Comparison of ENCODE assay signal across 10 mouse cellular contexts in the genomic region with DNA sequence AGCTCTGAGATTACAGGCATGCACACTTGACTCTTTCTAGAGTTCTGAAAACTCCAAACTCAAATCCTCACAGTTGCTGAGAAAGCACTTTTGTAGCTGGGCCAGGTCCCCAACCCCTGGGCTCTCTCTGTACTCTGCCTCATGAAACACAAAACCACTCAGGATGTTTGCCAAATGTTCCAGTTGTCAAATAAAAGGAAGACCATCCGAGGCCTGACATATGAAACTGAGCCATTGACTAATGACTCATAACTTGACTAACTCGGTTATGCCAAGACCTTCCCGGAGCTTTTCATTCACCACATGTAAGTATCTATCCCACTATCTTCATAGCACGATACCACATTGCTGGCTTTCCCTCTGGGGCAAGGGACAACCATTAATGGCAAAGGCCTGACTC.
DNase-seq lines count a peak whose midpoint lies in the region; ATAC-seq lines count a peak whose summit lies in the region.
"Had no signal": no experiment of that assay in that cellular context is flagged by ENCODE, and none has a peak within 500 bp of the region (broad histone marks: within the 10 kb centered on the region; RNA-seq: fewer than 3 reads in every experiment).

No protein-coding gene starts in this region.

- H3K4me2 ChIP-seq in hindbrain, embryonic 13.5 days: no peak overlapping the region
- H3K4me2 ChIP-seq in hindbrain, embryonic 11.5 days (replicated peaks; ENCODE audit: low read depth, low read length): no peak overlapping the region
- H3K4me2 ChIP-seq in limb, embryonic 15.5 days: no peak overlapping the region

- 65% methylated on average over 4 of the region's 4 CpGs for WGBS in hindbrain, embryonic 13.5 days
- 62% methylated on average over 4 of the region's 4 CpGs for WGBS in hindbrain, embryonic 11.5 days
- 26% methylated on average over 4 of the region's 4 CpGs for WGBS in limb, embryonic 15.5 days

- no peak for ATAC-seq in hindbrain, embryonic 13.5 days (ENCODE audit: low FRiP score)
- no peak for ATAC-seq in hindbrain, embryonic 11.5 days (ENCODE audit: low FRiP score)
- ATAC-seq in limb, embryonic 15.5 days (ENCODE audit: insufficient number of reproducible peaks, low FRiP score, low TSS enrichment, low read depth): peak; percentile 53
- no peak for ATAC-seq in monocyte, adult 5-6 weeks (replicated peaks; ENCODE audit: insufficient number of reproducible peaks, low FRiP score, low TSS enrichment, poor library complexity, severe bottlenecking)

- no peak overlapping the region for H3K9ac ChIP-seq in hindbrain, embryonic 13.5 days
- no peak overlapping the region for H3K9ac ChIP-seq in hindbrain, embryonic 11.5 days (ENCODE audit: low read depth, low read length)
- H3K9ac ChIP-seq in limb, embryonic 15.5 days: no peak overlapping the region

- H3K4me3 ChIP-seq in hindbrain, embryonic 13.5 days: no peak overlapping the region
- no peak overlapping the region for H3K4me3 ChIP-seq in hindbrain, embryonic 11.5 days (ENCODE audit: low read depth, low read length)
- H3K4me3 ChIP-seq in limb, embryonic 15.5 days: no peak overlapping the region

- H3K36me3 ChIP-seq in hindbrain, embryonic 13.5 days: no peaks in the 10 kb centered on the region
- no peaks in the 10 kb centered on the region for H3K36me3 ChIP-seq in hindbrain, embryonic 11.5 days (ENCODE audit: control insufficient read depth, insufficient read depth, low read length)
- no peaks in the 10 kb centered on the region for H3K36me3 ChIP-seq in limb, embryonic 15.5 days

- H3K4me1 ChIP-seq in hindbrain, embryonic 13.5 days (replicated peaks): peaks cover 31% of the 10 kb centered on the region
- H3K4me1 ChIP-seq in hindbrain, embryonic 11.5 days (replicated peaks; ENCODE audit: control insufficient read depth, insufficient read depth, low read length): peaks cover 6% of the 10 kb centered on the region; the same call in 1 of the 2 replicates
- H3K4me1 ChIP-seq in limb, embryonic 15.5 days: peaks cover 23% of the 10 kb centered on the region

- H3K27me3 ChIP-seq in hindbrain, embryonic 13.5 days: 0 out of 2 replicates have a peak, but pooled peaks cover 3% of the 10 kb centered on the region
- H3K27me3 ChIP-seq in hindbrain, embryonic 11.5 days (ENCODE audit: control insufficient read depth, insufficient read depth, low read length): no peaks in the 10 kb centered on the region
- H3K27me3 ChIP-seq in limb, embryonic 15.5 days: no peaks in the 10 kb centered on the region

- H3K9me3 ChIP-seq in hindbrain, embryonic 13.5 days: no peaks in the 10 kb centered on the region
- H3K9me3 ChIP-seq in hindbrain, embryonic 11.5 days (ENCODE audit: control insufficient read depth, low read length): no peaks in the 10 kb centered on the region
- H3K9me3 ChIP-seq in limb, embryonic 15.5 days: no peaks in the 10 kb centered on the region

- no peak for DNase-seq in hindbrain, embryonic 11.5 days (ENCODE audit: low spot score)
- DNase-seq in 3T3-L1 (ENCODE audit: low read depth, low spot score): peak; percentile 97
- DNase-seq in Muller cell, postnatal 12 days (ENCODE audit: inconsistent ontology term): peak; percentile 88
- DNase-seq in embryo, embryonic 11 days: no peak
- DNase-seq: left cerebral cortex, postnatal 4 days; thymus, postnatal 36 days had no signal

- peak overlapping the region; percentile 73 for H3K27ac ChIP-seq in hindbrain, embryonic 13.5 days
- H3K27ac ChIP-seq in hindbrain, embryonic 11.5 days (ENCODE audit: low read depth, low read length): no peak overlapping the region
- H3K27ac ChIP-seq in limb, embryonic 15.5 days: peak overlapping the region; percentile 63
- H3K27ac ChIP-seq: kidney, postnatal 0 days had no signal

Comparison
In these comparisons a context has a peak if more than half of its experiments do, and no peak if none do; other contexts are left out.
1. DNase-seq: peak in 3T3-L1 (single experiment) and Muller cell, postnatal 12 days (single experiment); none in hindbrain, embryonic 11.5 days (single experiment) and embryo, embryonic 11 days (single experiment).